In the genomic region with DNA sequence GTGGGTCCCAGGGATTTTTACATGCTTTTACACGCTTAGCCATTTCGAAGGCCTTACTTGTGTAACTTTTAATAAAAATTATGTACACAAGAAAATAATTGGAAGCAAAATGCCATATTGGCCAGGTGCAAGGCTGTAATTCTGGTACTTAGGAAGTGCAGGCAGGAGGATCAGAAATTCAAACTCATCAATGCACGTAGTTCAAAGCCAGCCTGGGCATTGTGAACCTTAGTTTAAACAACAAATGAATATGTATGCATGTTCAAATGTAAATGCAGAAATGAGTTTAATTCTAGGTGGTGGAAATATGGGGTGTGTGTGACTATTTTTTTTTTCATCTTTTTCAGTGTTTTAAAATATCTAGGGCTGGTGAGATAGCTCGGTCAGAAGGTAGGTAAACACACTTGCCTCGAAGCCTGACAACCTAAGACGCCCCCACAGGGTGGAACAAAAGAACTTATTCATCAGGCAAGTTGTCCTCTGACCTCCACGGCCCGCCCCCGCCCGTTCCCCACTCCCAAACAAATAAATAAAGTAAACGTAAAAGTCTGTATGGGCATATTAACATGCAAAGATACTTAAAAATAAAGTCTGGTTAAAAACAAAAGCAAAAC, we compare ENCODE assay signal across 9 mouse cellular contexts. TPM values are rescaled to one million over a fixed set of nuclear protein-coding genes. Genes with fewer than 3 reads are reported as not detected.
DNase-seq lines count a peak whose midpoint lies in the region; ATAC-seq and TF ChIP-seq lines count a peak whose summit lies in the region.
"Had no signal": no experiment of that assay in that cellular context is flagged by ENCODE, and none has a peak within 500 bp of the region (broad histone marks: within the 10 kb centered on the region; RNA-seq: fewer than 3 reads in every experiment).

No protein-coding gene starts in this region.

- TF ChIP-seq POLR2A in lung, adult 2 months (IDR thresholded peaks at IDR 0.05; ENCODE audit: borderline replicate concordance, extremely low read depth, low read depth, low read length): no peak

- H3K9ac ChIP-seq in lung, embryonic 15.5 days: no peak overlapping the region
- peak overlapping the region; percentile 43 for H3K9ac ChIP-seq in liver, embryonic 12.5 days
- H3K9ac ChIP-seq: midbrain, embryonic 12.5 days had no signal

- peak overlapping the region; percentile 87 for H3K4me3 ChIP-seq in lung, embryonic 15.5 days
- no peak overlapping the region for H3K4me3 ChIP-seq in lung, adult 2 months (replicated peaks; ENCODE audit: extremely low read depth, low read depth, low read length)
- H3K4me3 ChIP-seq in G1E (ENCODE audit: low read depth, low read length): peak overlapping the region; percentile 95; the same call in 1 of the 2 replicates
- peak overlapping the region; percentile 96 for H3K4me3 ChIP-seq in liver, embryonic 12.5 days

- no peak for ATAC-seq in lung, embryonic 15.5 days (ENCODE audit: borderline replicate concordance, extremely low read depth, low FRiP score, low TSS enrichment)
- ATAC-seq in G1E (ENCODE audit: extremely low read depth, insufficient number of reproducible peaks, low FRiP score, poor library complexity, severe bottlenecking): no peak
- ATAC-seq in liver, embryonic 12.5 days: no peak

- no peak for TF ChIP-seq CTCF in lung, adult 2 months (IDR thresholded peaks at IDR 0.05; ENCODE audit: insufficient read depth, low read length)
- TF ChIP-seq CTCF in G1E (IDR thresholded peaks at IDR 0.05; ENCODE audit: low read depth, low read length): no peak

- peak overlapping the region; percentile 46; the same call in 1 of the 2 replicates for H3K4me2 ChIP-seq in lung, embryonic 15.5 days
- H3K4me2 ChIP-seq in liver, embryonic 12.5 days: peak overlapping the region; percentile 95

- H3K27ac ChIP-seq in lung, embryonic 15.5 days: no peak overlapping the region
- H3K27ac ChIP-seq in liver, embryonic 12.5 days: peak overlapping the region; percentile 64
- H3K27ac ChIP-seq: midbrain, embryonic 12.5 days had no signal

- 22% methylated on average over 11 of the region's 11 CpGs for WGBS in lung, embryonic 15.5 days
- WGBS in lung, adult 2 months: 39% methylated on average over 11 of the region's 11 CpGs
- 35% methylated on average over 11 of the region's 11 CpGs for WGBS in liver, embryonic 12.5 days (ENCODE audit: insufficient replicate concordance)

- peaks cover 17% of the 10 kb centered on the region for H3K4me1 ChIP-seq in lung, embryonic 15.5 days
- no peaks in the 10 kb centered on the region; the same call in 1 of the 2 replicates for H3K4me1 ChIP-seq in lung, adult 2 months (ENCODE audit: control insufficient read depth, insufficient read depth, low read length)
- peaks cover 47% of the 10 kb centered on the region for H3K4me1 ChIP-seq in G1E (ENCODE audit: insufficient read depth, low read depth, low read length)
- peaks cover 39% of the 10 kb centered on the region for H3K4me1 ChIP-seq in liver, embryonic 12.5 days

- no peaks in the 10 kb centered on the region for H3K9me3 ChIP-seq in lung, embryonic 15.5 days
- no peaks in the 10 kb centered on the region for H3K9me3 ChIP-seq in G1E (replicated peaks)
- H3K9me3 ChIP-seq in liver, embryonic 12.5 days (replicated peaks): no peaks in the 10 kb centered on the region
- H3K9me3 ChIP-seq: midbrain, embryonic 12.5 days had no signal

- DNase-seq in lung, adult 2 months: no peak
- no peak for DNase-seq in G1E (ENCODE audit: low spot score)
- peak; percentile 15 for DNase-seq in embryo, embryonic 10 days (ENCODE audit: low spot score)
- DNase-seq in layer of hippocampus, adult 9-11 months: no peak
- no peak for DNase-seq in layer of hippocampus, postnatal 36 days
- DNase-seq: cerebellum, adult 8-10 months had no signal

- no peaks in the 10 kb centered on the region for H3K36me3 ChIP-seq in lung, embryonic 15.5 days
- peaks cover 22% of the 10 kb centered on the region for H3K36me3 ChIP-seq in G1E (replicated peaks)
- peaks cover 6% of the 10 kb centered on the region; the same call in 1 of the 2 replicates for H3K36me3 ChIP-seq in liver, embryonic 12.5 days
- H3K36me3 ChIP-seq: midbrain, embryonic 12.5 days had no signal

- no peaks in the 10 kb centered on the region for H3K27me3 ChIP-seq in lung, embryonic 15.5 days
- no peaks in the 10 kb centered on the region for H3K27me3 ChIP-seq in G1E (ENCODE audit: insufficient read depth, low read length)
- H3K27me3 ChIP-seq in liver, embryonic 12.5 days (replicated peaks): no peaks in the 10 kb centered on the region
- H3K27me3 ChIP-seq: midbrain, embryonic 12.5 days had no signal

RNA-seq across cellular contexts. Expression of a gene that starts 1.2 kb away (rescaled TPM):
- polyA plus RNA-seq in lung, embryonic 15.5 days (2015; fragmentation: Nextera tagmentation; extraction: Ambion mirVana): 33.3 and 34.0 TPM in 2 replicates
- 12.6 and 14.4 TPM in 2 replicates for polyA plus RNA-seq in lung, adult 2 months (2012; rRNA removed)
- 18.0 and 21.3 TPM in 2 replicates for total RNA-seq in G1E (2014; fragmentation: Nextera tagmentation)
- total RNA-seq in G1E (2017): 26.2 and 27.6 TPM in 2 replicates
- polyA plus RNA-seq in G1E (2012): 31.1 and 36.5 TPM in 2 replicates
- polyA plus RNA-seq in liver, embryonic 12.5 days (2016; fragmentation: Nextera tagmentation; extraction: Ambion mirVana): 27.4 and 27.9 TPM in 2 replicates
- 10 to 100 TPM; 25.7 to 26.6 TPM for total RNA-seq in layer of hippocampus, postnatal 36 days (2021)
